Mouse (Mus musculus) T-cell, adult 2 months (primary cell): Measurements from ENCODE around the gene Pak3.

Experiments
- DNase-seq: peaks from one replicate; pipeline ENCODE4 v3.0.0; 2022; ENCODE audit warnings: low spot score

Gene Pak3

GRCm38 (mm10) chrX:143664221-143665150 is 146.1 kb downstream of the Pak3 start:
- no peak for DNase-seq

GRCm38 (mm10) chrX:143665771-143666170 is 147.4 kb downstream of the Pak3 start:
- no peak for DNase-seq

GRCm38 (mm10) chrX:143666991-143667390 is 148.6 kb downstream of the Pak3 start:
- no peak for DNase-seq

GRCm38 (mm10) chrX:143668242-143668641 is 149.9 kb downstream of the Pak3 start:
- DNase-seq: no peak

GRCm38 (mm10) chrX:143678566-143678965 is 160.2 kb downstream of the Pak3 start:
- DNase-seq: no peak

- no peak for DNase-seq
Observed at GRCm38 (mm10) chrX:143722250-143722649, 203.9 kb downstream of the Pak3 start.

- DNase-seq: no peak
Observed at GRCm38 (mm10) chrX:143725411-143725810, 207.0 kb downstream of the Pak3 start.

GRCm38 (mm10) chrX:143736035-143736434 is 217.6 kb downstream of the Pak3 start:
- DNase-seq: no peak

GRCm38 (mm10) chrX:143739171-143739570 is 220.8 kb downstream of the Pak3 start:
- no peak for DNase-seq

- DNase-seq: no peak
Observed at GRCm38 (mm10) chrX:143762556-143762955, 244.2 kb downstream of the Pak3 start.

- DNase-seq: no peak
Observed at GRCm38 (mm10) chrX:143815948-143816347, 297.6 kb downstream of the Pak3 start.

GRCm38 (mm10) chrX:143818961-143819360 is 300.6 kb downstream of the Pak3 start:
- no peak for DNase-seq

- DNase-seq: no peak
Observed at GRCm38 (mm10) chrX:143826521-143826920, 308.1 kb downstream of the Pak3 start.

- DNase-seq: no peak
Observed at GRCm38 (mm10) chrX:143827212-143827611, 308.8 kb downstream of the Pak3 start, which contains the start of gene Capn6. Gene Capn6, minus strand, starts transcription at chrX:143827414.

GRCm38 (mm10) chrX:143846637-143847036 is 328.2 kb downstream of the Pak3 start:
- no peak for DNase-seq
